Mouse (Mus musculus): ENCODE measurements around the gene Gm5150. TPM values are rescaled to one million over a fixed set of nuclear protein-coding genes. Genes with fewer than 3 reads are reported as not detected.

The Gm5150 gene
- polyA plus RNA-seq (2012; rRNA removed) = 0.10 TPM in 1 of 2 replicates, not detected in the other

GRCm38 (mm10) chr3:16006215-16006614 is at the start of gene Gm5150:
Gene Gm5150, minus strand, starts transcription at chr3:16006437.

Other genes with a start within 250 kb of the Gm5150 start
- 0.14 TPM in 1 of 2 replicates, not detected in the other for gene Sirpb1c, start 157.9 kb downstream of the Gm5150 start, polyA plus RNA-seq (2012; rRNA removed)

All from stomach, adult 2 months (tissue).